8 mouse cellular contexts compared by ENCODE assay signal in genomic region chr5:135933222-135933899, GRCm38 (mm10). TPM values are rescaled to one million over a fixed set of nuclear protein-coding genes. Genes with fewer than 3 reads are reported as not detected.
A peak's percentile ranks its signal among the peaks of the same experiment; 100 is the strongest.
DNase-seq lines count a peak whose midpoint lies in the region; ATAC-seq and TF ChIP-seq lines count a peak whose summit lies in the region.

No protein-coding gene starts in this region.

- in situ Hi-C loops in CH12.LX (cut with MboI; ENCODE audit: low pct_ligation_motif_present, low pct_unique_long_range_greater_than_20kb, low sequenced_read_pairs) = no loop called here

- TF ChIP-seq POLR2A in heart, adult 2 months (IDR thresholded peaks at IDR 0.05; ENCODE audit: insufficient read depth, low read depth, low read length) = no peak
- TF ChIP-seq POLR2A in CH12.LX (IDR thresholded peaks at IDR 0.05; ENCODE audit: low read depth, low read length) = no peak

- peak overlapping the region; percentile 98 for H3K27ac ChIP-seq in heart, adult 2 months
- no peak overlapping the region for H3K27ac ChIP-seq in CH12.LX (ENCODE audit: insufficient read depth, low read depth)
- peak overlapping the region; percentile 98 for H3K27ac ChIP-seq in forebrain, embryonic 14.5 days (ENCODE audit: low read depth, low read length)
- H3K27ac ChIP-seq in liver, embryonic 15.5 days (replicated peaks) = peak overlapping the region; percentile 98

- H3K27me3 ChIP-seq in heart, adult 2 months (ENCODE audit: control insufficient read depth, insufficient read depth, low read length) = no peaks in the 10 kb centered on the region
- no peaks in the 10 kb centered on the region for H3K27me3 ChIP-seq in CH12.LX (replicated peaks)
- no peaks in the 10 kb centered on the region for H3K27me3 ChIP-seq in forebrain, embryonic 14.5 days (replicated peaks; ENCODE audit: control insufficient read depth, insufficient read depth, low read length)
- H3K27me3 ChIP-seq in liver, embryonic 15.5 days = no peaks in the 10 kb centered on the region

- peak overlapping the region; percentile 97 for H3K4me3 ChIP-seq in heart, adult 2 months
- peak overlapping the region; percentile 96 to 98 (median 96) for H3K4me3 ChIP-seq in CH12.LX (replicated peaks in 1 of 3; ENCODE audit: low read depth in 2 of 3, low read length in 2 of 3, poor library complexity in 1 of 3)
- peak overlapping the region; percentile 93 for H3K4me3 ChIP-seq in forebrain, embryonic 14.5 days (ENCODE audit: low read depth, low read length)
- H3K4me3 ChIP-seq in liver, embryonic 15.5 days (replicated peaks) = peak overlapping the region; percentile 97

- no peak for TF ChIP-seq CTCF in heart, adult 2 months (IDR thresholded peaks at IDR 0.05)
- no peak for TF ChIP-seq CTCF in CH12.LX (conservative IDR thresholded peaks at IDR 0.05 in 1 of 2, IDR thresholded peaks at IDR 0.05 in 1 of 2; ENCODE audit: low read depth in 2 of 2, low read length in 2 of 2)

- ATAC-seq in forebrain, embryonic 14.5 days = no peak
- ATAC-seq in liver, embryonic 15.5 days (ENCODE audit: insufficient read depth) = no peak
- ATAC-seq in megakaryocyte progenitor cell, adult 5-6 weeks (replicated peaks; ENCODE audit: poor library complexity) = no peak

- no peak for TF ChIP-seq RAD21 in CH12.LX (IDR thresholded peaks at IDR 0.05; ENCODE audit: low read depth, low read length)

- peaks cover 6% of the 10 kb centered on the region for H3K79me2 ChIP-seq in heart, adult 2 months (replicated peaks; ENCODE audit: control insufficient read depth, insufficient read depth, low read length)
- peaks cover 57% of the 10 kb centered on the region for H3K79me2 ChIP-seq in CH12.LX (replicated peaks; ENCODE audit: control insufficient read depth, extremely low read depth, insufficient read depth, poor library complexity, severe bottlenecking)

- peak overlapping the region; percentile 91 for H3K9ac ChIP-seq in heart, adult 2 months (ENCODE audit: low read depth, low read length)
- peak overlapping the region; percentile 90 for H3K9ac ChIP-seq in CH12.LX (ENCODE audit: insufficient read depth, low read depth)
- peak overlapping the region; percentile 94 for H3K9ac ChIP-seq in forebrain, embryonic 14.5 days (ENCODE audit: low read length)
- H3K9ac ChIP-seq in liver, embryonic 15.5 days = peak overlapping the region; percentile 87

- WGBS in heart, adult 2 months = 6% methylated on average over 12 of the region's 12 CpGs
- 10% methylated on average over 12 of the region's 12 CpGs for WGBS in forebrain, embryonic 14.5 days
- WGBS in liver, embryonic 15.5 days (ENCODE audit: insufficient replicate concordance) = 9% methylated on average over 12 of the region's 12 CpGs

- H3K9me3 ChIP-seq in CH12.LX (replicated peaks; ENCODE audit: low read length) = no peaks in the 10 kb centered on the region
- H3K9me3 ChIP-seq in forebrain, embryonic 14.5 days (replicated peaks; ENCODE audit: control insufficient read depth, low read length) = no peaks in the 10 kb centered on the region
- no peaks in the 10 kb centered on the region for H3K9me3 ChIP-seq in liver, embryonic 15.5 days (replicated peaks)

- peak overlapping the region; percentile 78 for H3K4me2 ChIP-seq in CH12.LX (ENCODE audit: insufficient read depth, low read depth, poor library complexity, severe bottlenecking)
- H3K4me2 ChIP-seq in forebrain, embryonic 14.5 days (ENCODE audit: low read length) = peak overlapping the region; percentile 64
- peak overlapping the region; percentile 90 for H3K4me2 ChIP-seq in liver, embryonic 15.5 days

- H3K36me3 ChIP-seq in heart, adult 2 months (ENCODE audit: control insufficient read depth, insufficient read depth, low read length) = peaks cover 25% of the 10 kb centered on the region
- peaks cover 28 to 40% of the 10 kb centered on the region in 2 experiments for H3K36me3 ChIP-seq in CH12.LX (replicated peaks in 1 of 2; ENCODE audit: control insufficient read depth in 1 of 2, insufficient read depth in 1 of 2, low read length in 1 of 2)
- H3K36me3 ChIP-seq in forebrain, embryonic 14.5 days (ENCODE audit: control insufficient read depth, insufficient read depth, low read length) = peaks cover 38% of the 10 kb centered on the region
- H3K36me3 ChIP-seq in liver, embryonic 15.5 days (replicated peaks) = peaks cover 34% of the 10 kb centered on the region

- H3K4me1 ChIP-seq in heart, adult 2 months (ENCODE audit: control insufficient read depth, insufficient read depth, low read length) = peaks cover 10% of the 10 kb centered on the region
- H3K4me1 ChIP-seq in CH12.LX (ENCODE audit: control insufficient read depth in 1 of 2, insufficient read depth in 2 of 2) = peaks cover 5 to 47% of the 10 kb centered on the region in 2 experiments; a peak in 3 of 4 replicates
- peaks cover 18% of the 10 kb centered on the region for H3K4me1 ChIP-seq in forebrain, embryonic 14.5 days (ENCODE audit: control insufficient read depth, insufficient read depth, low read length)
- H3K4me1 ChIP-seq in liver, embryonic 15.5 days (replicated peaks) = peaks cover 36% of the 10 kb centered on the region

- TF ChIP-seq EP300 in heart, adult 2 months (IDR thresholded peaks at IDR 0.05; ENCODE audit: insufficient read depth, low read depth, low read length) = no peak
- TF ChIP-seq EP300 in CH12.LX (IDR thresholded peaks at IDR 0.05; ENCODE audit: low read length) = no peak; the same call in 1 of the 2 replicates

- intact Hi-C loops in heart, adult 2 months (cut with DNase I) = loop anchor here (2.0 kb wide), 1 partner anchor 17 kb away; no protein-coding TSS in a partner anchor

- no peak for DNase-seq in heart, adult 2 months
- DNase-seq in heart, adult 18-20 months = no peak
- DNase-seq in CH12.LX (ENCODE audit: extremely low read depth) = no peak
- peak; percentile 63 for DNase-seq in forebrain, embryonic 14.5 days (ENCODE audit: low spot score)
- DNase-seq in cerebellum, adult 11 months = no peak
- DNase-seq in adrenal gland, adult 18-20 months (ENCODE audit: low spot score in 2 of 2) = no peak

- dilution Hi-C loops in CH12.LX (cut with MboI; ENCODE audit: extremely low pct_ligation_motif_present, extremely low pct_unique_long_range_greater_than_20kb, low sequenced_read_pairs) = no loop called here

TF ChIP-seq in CH12.LX, 34 proteins besides CTCF, POLR2A, EP300 and RAD21 (continues in another document):
- TF ChIP-seq GABPA (IDR thresholded peaks at IDR 0.05; ENCODE audit: insufficient replicate concordance, low read depth, low read length) (no peak), POLR2AphosphoS2 (IDR thresholded peaks at IDR 0.05; ENCODE audit: low read depth, low read length) (no peak), IRF4 (IDR thresholded peaks at IDR 0.05; ENCODE audit: low read depth, low read length) (0 out of 2 replicates have a peak, but pooled peaks have one; percentile 48), E2F4 (IDR thresholded peaks at IDR 0.05; ENCODE audit: insufficient replicate concordance, low read depth, low read length) (no peak), MAFK (IDR thresholded peaks at IDR 0.05; ENCODE audit: insufficient replicate concordance, low read length) (no peak)

RNA-seq across cellular contexts. Expression of gene Ywhag, which starts 1.1 kb away (rescaled TPM):
- total RNA-seq in heart, adult 2 months (2021) = 100 to 1,000 TPM; 275 to 304 TPM
- polyA plus RNA-seq in heart, adult 2 months (2012; rRNA removed) = 99.0 and 116 TPM in 2 replicates
- total RNA-seq in heart, adult 18-20 months (2021) = 100 to 1,000 TPM; 285 to 287 TPM
- total RNA-seq in CH12.LX (2012; rRNA removed) (77.3 and 89.2 TPM in 2 replicates), CH12.LX (2014; rRNA removed) (46.4 and 55.3 TPM in 2 replicates)
- 233 and 239 TPM in 2 replicates for polyA plus RNA-seq in CH12.LX (2012; ENCODE audit: insufficient read length, low read depth)
- polyA plus RNA-seq in forebrain, embryonic 14.5 days (2014; fragmentation: Nextera tagmentation; extraction: Ambion mirVana) = 361 and 450 TPM in 2 replicates
- 60.9 and 65.4 TPM in 2 replicates for polyA plus RNA-seq in liver, embryonic 15.5 days (2015; fragmentation: Nextera tagmentation; extraction: Ambion mirVana)
- 124 and 130 TPM in 2 replicates for total RNA-seq in megakaryocyte progenitor cell, adult 5-6 weeks (2015)
- total RNA-seq in megakaryocyte progenitor cell, adult 5-6 weeks (2017) = 87.4 and 88.3 TPM in 2 replicates
- 100 to 1,000 TPM; 665 to 853 TPM for total RNA-seq in adrenal gland, adult 18-20 months (2021)

RNA-seq across cellular contexts. Expression of gene Ssc4d, which starts 41.0 kb away (rescaled TPM):
- total RNA-seq in heart, adult 2 months (2021) = under 1 TPM; 0.09 to 0.21 TPM
- 1.0 and 1.6 TPM in 2 replicates for polyA plus RNA-seq in heart, adult 2 months (2012; rRNA removed)
- under 1 TPM; 0.21 to 0.40 TPM for total RNA-seq in heart, adult 18-20 months (2021)
- 1.7 and 2.0 TPM in 2 replicates for total RNA-seq in CH12.LX (2012; rRNA removed)
- total RNA-seq in CH12.LX (2014; rRNA removed) = 1.8 and 2.9 TPM in 2 replicates
- polyA plus RNA-seq in CH12.LX (2012; ENCODE audit: insufficient read length, low read depth) = 1.8 and 1.9 TPM in 2 replicates
- 0.99 and 1.4 TPM in 2 replicates for polyA plus RNA-seq in forebrain, embryonic 14.5 days (2014; fragmentation: Nextera tagmentation; extraction: Ambion mirVana)
- 1.6 and 1.8 TPM in 2 replicates for polyA plus RNA-seq in liver, embryonic 15.5 days (2015; fragmentation: Nextera tagmentation; extraction: Ambion mirVana)
- total RNA-seq in megakaryocyte progenitor cell, adult 5-6 weeks (2015) = 3.3 and 6.8 TPM in 2 replicates
- total RNA-seq in megakaryocyte progenitor cell, adult 5-6 weeks (2017) = 2.0 and 2.3 TPM in 2 replicates
- total RNA-seq in adrenal gland, adult 18-20 months (2021) = 1 to 10 TPM; 3.3 to 4.3 TPM

RNA-seq across cellular contexts. Expression of gene Hspb1, which starts 45.6 kb away (rescaled TPM):
- total RNA-seq in heart, adult 2 months (2021) = 100 to 1,000 TPM; 434 to 446 TPM
- 427 and 635 TPM in 2 replicates for polyA plus RNA-seq in heart, adult 2 months (2012; rRNA removed)
- 100 to 1,000 TPM; 501 to 698 TPM for total RNA-seq in heart, adult 18-20 months (2021)
- total RNA-seq in CH12.LX (2012; rRNA removed) (0.97 and 1.1 TPM in 2 replicates), CH12.LX (2014; rRNA removed) (1.7 and 2.6 TPM in 2 replicates)
- 3.6 and 3.8 TPM in 2 replicates for polyA plus RNA-seq in CH12.LX (2012; ENCODE audit: insufficient read length, low read depth)
- polyA plus RNA-seq in forebrain, embryonic 14.5 days (2014; fragmentation: Nextera tagmentation; extraction: Ambion mirVana) = 6.6 and 8.1 TPM in 2 replicates
- 12.6 and 16.1 TPM in 2 replicates for polyA plus RNA-seq in liver, embryonic 15.5 days (2015; fragmentation: Nextera tagmentation; extraction: Ambion mirVana)
- not detected in 2 replicates for total RNA-seq in megakaryocyte progenitor cell, adult 5-6 weeks (2015)
- total RNA-seq in megakaryocyte progenitor cell, adult 5-6 weeks (2017) = not detected in 2 replicates
- total RNA-seq in adrenal gland, adult 18-20 months (2021) = 1,000 to 10,000 TPM in 1 of 2 experiments, 100 to 1,000 TPM in 1; 220 to 1,206 TPM

RNA-seq across cellular contexts. Expression of gene Zp3, which starts 46.5 kb away (rescaled TPM):
- total RNA-seq in heart, adult 2 months (2021) = not detected
- not detected in 2 replicates for polyA plus RNA-seq in heart, adult 2 months (2012; rRNA removed)
- not detected for total RNA-seq in heart, adult 18-20 months (2021)
- total RNA-seq in CH12.LX (2012; rRNA removed) = 0.13 TPM in 1 of 2 replicates, not detected in the other
- total RNA-seq in CH12.LX (2014; rRNA removed) = not detected in 2 replicates
- not detected in 2 replicates for polyA plus RNA-seq in CH12.LX (2012; ENCODE audit: insufficient read length, low read depth)
- 0.13 and 0.16 TPM in 2 replicates for polyA plus RNA-seq in forebrain, embryonic 14.5 days (2014; fragmentation: Nextera tagmentation; extraction: Ambion mirVana)
- not detected in 2 replicates for polyA plus RNA-seq in liver, embryonic 15.5 days (2015; fragmentation: Nextera tagmentation; extraction: Ambion mirVana)
- total RNA-seq in megakaryocyte progenitor cell, adult 5-6 weeks (2015) = 0.10 TPM in 1 of 2 replicates, not detected in the other
- total RNA-seq in megakaryocyte progenitor cell, adult 5-6 weeks (2017) = not detected in 2 replicates
- total RNA-seq in adrenal gland, adult 18-20 months (2021) = not detected

Comparison
In these comparisons a context has a peak if more than half of its experiments do, and no peak if none do; other contexts are left out.
1. RNA of gene Hspb1, which starts 45.6 kb away (total RNA-seq): 220 to 1,206 TPM in adrenal gland, adult 18-20 months, 501 to 698 TPM in heart, adult 18-20 months and 434 to 446 TPM in heart, adult 2 months; 0.97 to 2.6 TPM in CH12.LX and not detected in megakaryocyte progenitor cell, adult 5-6 weeks; every median in the first group is over 10 times any median in the second.
2. Peak in every context shown above with its lines, with median percentiles within 50 percentile points of each other: H3K4me3 ChIP-seq, H3K9ac ChIP-seq and H3K4me2 ChIP-seq.